Mouse (Mus musculus) MEL (cell line): Measurements from ENCODE around the gene Napepld.

Experiments
- BHLHE40 ChIP-seq: IDR thresholded peaks from 2 replicates; pipeline ENCODE4 v1.6.1; 2012; ENCODE audit warnings: low read depth, mild to moderate bottlenecking, inconsistent platforms, low read length, improper control_type of control experiment, borderline replicate concordance
- CHD2 ChIP-seq: IDR thresholded peaks from 2 replicates; pipeline ENCODE4 v1.6.1; 2011; ENCODE audit warnings: low read length, improper control_type of control experiment
- GATA1 ChIP-seq: IDR thresholded peaks from 2 replicates; pipeline ENCODE4 v1.6.1; 2011; ENCODE audit warnings: low read depth, low read length, improper control_type of control experiment
- JUND ChIP-seq: IDR thresholded peaks from 2 replicates; pipeline ENCODE4 v1.6.1; 2011; ENCODE audit warnings: low read depth, mild to moderate bottlenecking, improper control_type of control experiment, low read length
- MAX ChIP-seq: IDR thresholded peaks from 2 replicates; pipeline ENCODE4 v1.6.1; 2011; ENCODE audit warnings: low read length, improper control_type of control experiment
- MYC ChIP-seq: IDR thresholded peaks from 2 replicates; pipeline ENCODE4 v1.6.1; 2011; ENCODE audit warnings: low read depth, mild to moderate bottlenecking, low read length, improper control_type of control experiment, moderate library complexity
- POLR2A ChIP-seq, 2 experiments: IDR thresholded peaks; 2 replicates each; pipeline ENCODE4 v1.6.1; 2011 to 2012; ENCODE audit warnings: low read length in 2 of 2, mild to moderate bottlenecking in 2 of 2, control low read depth in 1 of 2, improper control_type of control experiment in 1 of 2, low read depth in 1 of 2, moderate library complexity in 1 of 2; ENCODE audit not compliant: control insufficient read depth in 1 of 2, insufficient read depth in 1 of 2, poor library complexity in 1 of 2
- ZNF384 ChIP-seq: IDR thresholded peaks from 2 replicates; pipeline ENCODE4 v1.6.1; 2012; ENCODE audit warnings: low read depth, mild to moderate bottlenecking, inconsistent platforms, low read length, improper control_type of control experiment

GRCm38 (mm10) chr5:21672812-21673635, 28.2 kb downstream of the Napepld start:
- TF ChIP-seq MYC (peak; percentile 84), JUND (no peak), MAX (peak; percentile 64; the same call in 1 of the 2 replicates), ZNF384 (peak; percentile 96), CHD2 (no peak), GATA1 (no peak), BHLHE40 (peak; percentile 80; the same call in 1 of the 2 replicates), POLR2A (IDR thresholded peaks at IDR 0.05; ENCODE audit: control insufficient read depth in 1 of 2, insufficient read depth in 1 of 2, low read depth in 1 of 2, low read length in 2 of 2, poor library complexity in 1 of 2) (peak in 1 of 2 experiments; percentile 87; a peak in 2 of 4 replicates)
